Mouse (Mus musculus) adrenal gland, adult 2 months (tissue): ENCODE measurements around the gene Cdcp1. TPM values are rescaled to one million over a fixed set of nuclear protein-coding genes. Genes with fewer than 3 reads are reported as not detected.

Source experiments
- DNase-seq: peaks from one replicate; pipeline ENCODE4 v3.0.0; 2021
- polyA plus RNA-seq: library from polyadenylated mRNA; depleted of rRNA; stranded (reverse); fragments of >200 nt; gene quantifications from 2 replicates; pipeline ENCODE4 v1.2.3, GENCODE M21; 2012
- total RNA-seq, 2 experiments: library from RNA; stranded (reverse); gene quantifications; 2 replicates each; pipeline ENCODE4 v1.2.3; 2021

Cdcp1 gene
- total and polyA plus RNA-seq, 3 experiments: 0.08 to 0.17 (median 0.14) TPM

GRCm38 (mm10) chr9:123213371-123213770 lies 2.5 kb downstream of the Cdcp1 start:
- DNase-seq: no peak

- DNase-seq: no peak
Observed at GRCm38 (mm10) chr9:123207895-123208294, 7.9 kb downstream of the Cdcp1 start.

GRCm38 (mm10) chr9:123206948-123207347 lies 8.9 kb downstream of the Cdcp1 start:
- DNase-seq: no peak

- no peak for DNase-seq
Observed at GRCm38 (mm10) chr9:123206526-123206925, 9.3 kb downstream of the Cdcp1 start.

GRCm38 (mm10) chr9:123200116-123200515 lies 15.7 kb downstream of the Cdcp1 start:
- DNase-seq: no peak

- no peak for DNase-seq
Observed at GRCm38 (mm10) chr9:123188271-123188670, 27.6 kb downstream of the Cdcp1 start.

- no peak for DNase-seq
Observed at GRCm38 (mm10) chr9:123187589-123187988, 28.2 kb downstream of the Cdcp1 start.

- no peak for DNase-seq
Observed at GRCm38 (mm10) chr9:123186151-123186550, 29.7 kb downstream of the Cdcp1 start.

GRCm38 (mm10) chr9:123185546-123185945 lies 30.3 kb downstream of the Cdcp1 start:
- no peak for DNase-seq

- no peak for DNase-seq
Observed at GRCm38 (mm10) chr9:123183226-123183625, 32.6 kb downstream of the Cdcp1 start.

GRCm38 (mm10) chr9:123180003-123180402 lies 35.8 kb downstream of the Cdcp1 start:
- DNase-seq: peak; percentile 34

- no peak for DNase-seq
Observed at GRCm38 (mm10) chr9:123177380-123178048, 38.3 kb downstream of the Cdcp1 start.

- no peak for DNase-seq
Observed at GRCm38 (mm10) chr9:123174356-123174755, 41.5 kb downstream of the Cdcp1 start.

GRCm38 (mm10) chr9:123173760-123174159 lies 42.1 kb downstream of the Cdcp1 start:
- no peak for DNase-seq

GRCm38 (mm10) chr9:123165781-123166443 lies 49.9 kb downstream of the Cdcp1 start:
- no peak for DNase-seq

- no peak for DNase-seq
Observed at GRCm38 (mm10) chr9:123162985-123163694, 52.7 kb downstream of the Cdcp1 start.

GRCm38 (mm10) chr9:123161792-123162191 lies 54.0 kb downstream of the Cdcp1 start:
- no peak for DNase-seq

- DNase-seq: peak; percentile 67
Observed at GRCm38 (mm10) chr9:123159330-123159729, 56.5 kb downstream of the Cdcp1 start.

- DNase-seq: no peak
Observed at GRCm38 (mm10) chr9:123158125-123158836, 57.6 kb downstream of the Cdcp1 start.

GRCm38 (mm10) chr9:123157699-123158098 lies 58.1 kb downstream of the Cdcp1 start:
- DNase-seq: no peak

GRCm38 (mm10) chr9:123156910-123157361 lies 58.9 kb downstream of the Cdcp1 start:
- DNase-seq: peak; percentile 65

- DNase-seq: no peak
Observed at GRCm38 (mm10) chr9:123153121-123153520, 62.7 kb downstream of the Cdcp1 start.
